Mouse (Mus musculus): ENCODE data around the gene H3f3a. TPM values are rescaled to one million over a fixed set of nuclear protein-coding genes. Genes with fewer than 3 reads are reported as not detected.
"Not testable (repeated sequence)": the region's sequence is repeated elsewhere in the genome, so short reads cannot be mapped to it uniquely, and the experiment has no call there.

H3f3a gene
- polyA plus RNA-seq, 1 experiment from 2014 or later, result 2,592 TPM

DNA sequence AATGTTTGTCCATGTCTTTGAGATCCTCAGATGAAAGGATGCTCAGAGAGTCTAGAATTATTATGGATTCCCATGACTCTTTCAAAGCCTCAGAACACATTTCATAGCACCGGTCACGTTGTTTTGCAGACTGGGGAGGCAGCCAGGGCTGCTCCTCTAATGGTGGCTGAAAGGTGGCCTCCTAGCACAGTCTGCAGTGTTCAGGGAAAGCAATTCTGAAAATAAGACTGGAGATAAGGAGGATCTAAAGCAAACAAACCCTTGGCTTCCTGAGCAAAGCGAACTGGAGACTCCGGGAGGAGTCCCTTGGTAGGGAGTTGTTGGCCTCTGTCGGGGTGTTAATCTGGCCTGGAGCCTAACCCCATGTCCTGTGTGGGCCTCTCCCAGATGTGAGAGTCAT, 23.4 kb upstream of the H3f3a start:
- WGBS, result 80% methylated on average over 5 of the region's 5 CpGs
- Histone ChIP-seq H3K4me3 (no peak overlapping the region), H3K4me2 (no peak overlapping the region), H3K36me3 (no peaks in the 10 kb centered on the region), H3K9me3 (no peaks in the 10 kb centered on the region), H3K9ac (no peak overlapping the region), H3K27ac (no peak overlapping the region), H3K4me1 (no peaks in the 10 kb centered on the region), H3K27me3 (no peaks in the 10 kb centered on the region)
- ATAC-seq (ENCODE audit: insufficient number of reproducible peaks, low FRiP score, low TSS enrichment, low read depth), result no peak

DNA sequence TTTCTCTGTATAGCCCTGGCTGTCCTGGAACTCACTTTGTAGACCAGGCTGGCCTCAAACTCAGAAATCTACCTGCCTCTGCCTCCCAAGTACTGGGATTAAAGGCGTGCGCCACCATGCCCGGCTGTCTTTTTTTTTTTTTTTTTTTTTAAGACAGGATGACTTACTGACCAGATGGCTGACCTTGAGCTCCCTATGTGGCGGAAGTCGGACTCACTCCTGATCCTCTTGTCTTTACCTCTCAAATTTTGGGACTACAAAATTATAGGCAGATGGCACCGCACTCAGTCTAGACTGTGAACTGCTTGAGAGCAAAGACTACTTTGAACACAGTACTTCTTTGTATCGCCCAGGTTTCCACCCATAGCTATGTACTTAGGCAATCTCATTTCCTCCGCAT, 22.7 kb upstream of the H3f3a start:
- not testable (repeated sequence) for H3K4me3 ChIP-seq; H3K27me3 ChIP-seq; H3K9me3 ChIP-seq; ATAC-seq (ENCODE audit: insufficient number of reproducible peaks, low FRiP score, low TSS enrichment, low read depth); H3K4me1 ChIP-seq; H3K36me3 ChIP-seq; H3K9ac ChIP-seq; H3K4me2 ChIP-seq; H3K27ac ChIP-seq
- 86% methylated on average over 5 of the region's 8 CpGs for WGBS

DNA sequence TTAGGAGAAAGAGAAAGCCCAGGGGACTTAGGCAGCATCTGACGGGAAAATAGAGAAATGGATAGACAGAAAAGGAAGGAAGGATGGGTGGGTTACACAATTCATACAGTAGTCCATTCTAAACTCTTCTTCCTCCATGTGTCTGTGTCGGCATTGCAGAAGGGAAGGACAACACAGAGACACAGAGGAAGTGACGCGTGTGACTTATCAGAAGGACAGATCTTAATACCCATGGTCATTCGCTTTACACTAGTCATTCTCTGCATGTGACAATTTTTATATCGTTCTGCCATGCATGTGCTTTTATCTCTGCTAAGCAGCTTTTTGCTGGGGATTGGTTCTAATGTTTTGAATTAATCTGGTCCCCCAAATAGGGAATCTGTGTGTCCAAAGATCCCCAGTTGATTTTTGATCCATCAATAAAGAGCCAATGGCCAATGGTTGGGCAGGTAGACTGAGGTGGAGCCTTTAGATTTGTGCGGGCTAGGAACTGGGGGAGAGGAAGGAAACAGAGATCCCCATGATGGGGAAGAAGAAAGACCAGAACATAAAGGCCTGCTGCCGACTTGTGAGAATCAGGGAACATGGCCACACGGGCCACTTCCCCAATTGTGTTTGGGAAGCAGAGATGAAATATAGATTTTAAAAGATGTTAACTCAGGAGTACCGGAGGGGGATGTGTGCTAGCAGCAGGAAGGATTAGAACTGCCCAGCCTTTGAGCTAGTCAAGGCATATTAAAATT, 21.7 kb upstream of the H3f3a start:
- Histone ChIP-seq H3K4me1 (0 out of 2 replicates have a peak, but pooled peaks cover 2% of the 10 kb centered on the region), H3K4me2 (no peak overlapping the region), H3K9ac (no peak overlapping the region), H3K4me3 (no peak overlapping the region), H3K36me3 (no peaks in the 10 kb centered on the region), H3K27me3 (no peaks in the 10 kb centered on the region), H3K9me3 (no peaks in the 10 kb centered on the region), H3K27ac (no peak overlapping the region)
- WGBS, result 86% methylated on average over 10 of the region's 10 CpGs
- no peak for ATAC-seq (ENCODE audit: insufficient number of reproducible peaks, low FRiP score, low TSS enrichment, low read depth)

DNA sequence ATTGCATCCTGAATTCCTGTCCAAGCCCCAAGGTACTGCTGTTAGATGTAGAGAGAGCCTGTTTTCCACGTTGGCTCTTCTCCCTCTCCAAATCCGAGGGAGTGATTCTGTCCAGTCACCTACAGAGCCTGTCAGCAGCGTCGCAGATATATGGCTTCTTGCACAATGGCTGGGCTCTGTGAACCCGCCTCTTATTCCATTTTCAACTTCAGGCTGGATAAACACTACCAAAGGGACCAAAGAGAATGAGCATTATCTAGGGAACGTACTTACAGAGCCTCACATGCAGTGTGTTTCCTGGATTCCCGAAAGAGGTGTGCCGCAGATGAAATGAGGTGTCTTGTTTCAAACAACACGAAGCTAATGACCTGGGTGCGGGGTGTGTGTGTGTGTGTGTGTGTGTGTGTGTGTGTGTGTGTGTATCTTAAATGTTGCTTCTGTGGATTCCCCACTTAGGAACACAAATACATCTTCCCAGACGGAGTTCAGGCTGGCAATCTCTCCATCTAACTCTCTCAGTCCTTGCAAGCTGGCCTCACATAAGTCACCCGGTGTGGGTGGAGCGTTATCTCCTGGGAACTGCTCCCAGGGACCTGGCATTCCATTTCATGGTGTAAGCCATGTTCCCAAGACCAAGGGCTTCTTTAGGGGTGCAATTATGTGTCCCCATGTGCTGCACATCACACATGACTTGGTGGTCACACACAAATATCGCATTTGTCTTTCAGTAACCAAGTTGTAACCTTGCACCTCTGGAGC, 17.0 kb upstream of the H3f3a start:
- Histone ChIP-seq H3K4me1 (0 out of 2 replicates have a peak, but pooled peaks cover 5% of the 10 kb centered on the region), H3K9me3 (no peaks in the 10 kb centered on the region), H3K36me3 (no peaks in the 10 kb centered on the region), H3K9ac (no peak overlapping the region), H3K4me3 (no peak overlapping the region), H3K4me2 (no peak overlapping the region), H3K27me3 (no peaks in the 10 kb centered on the region), H3K27ac (peak overlapping the region; percentile 69)
- WGBS, result 33% methylated on average over 14 of the region's 14 CpGs
- ATAC-seq (ENCODE audit: insufficient number of reproducible peaks, low FRiP score, low TSS enrichment, low read depth), result no peak

DNA sequence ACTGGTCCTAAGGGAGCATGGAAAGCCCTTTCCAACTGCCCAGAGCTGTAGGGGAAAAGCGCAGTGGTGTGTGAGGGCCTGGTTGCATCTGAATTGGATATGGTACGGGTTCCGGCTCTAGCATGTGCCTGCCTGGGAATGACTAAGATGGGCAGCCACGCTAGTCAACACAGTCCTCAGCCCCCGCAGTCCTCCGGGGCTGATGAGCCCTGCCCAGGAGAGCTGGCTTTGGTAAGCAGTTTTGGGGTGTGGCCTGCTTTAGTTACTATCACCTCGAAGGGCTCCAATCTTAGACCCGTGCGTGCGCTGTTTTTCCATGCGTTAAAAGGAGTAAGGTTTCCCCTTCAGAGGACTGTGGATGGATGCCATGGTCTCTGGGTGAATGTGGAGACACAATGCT, 16.4 kb upstream of the H3f3a start:
- Histone ChIP-seq H3K4me1 (0 out of 2 replicates have a peak, but pooled peaks cover 5% of the 10 kb centered on the region), H3K9me3 (no peaks in the 10 kb centered on the region), H3K27me3 (no peaks in the 10 kb centered on the region), H3K9ac (no peak overlapping the region), H3K27ac (peak overlapping the region; percentile 69), H3K4me2 (no peak overlapping the region), H3K36me3 (no peaks in the 10 kb centered on the region), H3K4me3 (no peak overlapping the region)
- no peak for ATAC-seq (ENCODE audit: insufficient number of reproducible peaks, low FRiP score, low TSS enrichment, low read depth)
- 77% methylated on average over 11 of the region's 11 CpGs for WGBS

DNA sequence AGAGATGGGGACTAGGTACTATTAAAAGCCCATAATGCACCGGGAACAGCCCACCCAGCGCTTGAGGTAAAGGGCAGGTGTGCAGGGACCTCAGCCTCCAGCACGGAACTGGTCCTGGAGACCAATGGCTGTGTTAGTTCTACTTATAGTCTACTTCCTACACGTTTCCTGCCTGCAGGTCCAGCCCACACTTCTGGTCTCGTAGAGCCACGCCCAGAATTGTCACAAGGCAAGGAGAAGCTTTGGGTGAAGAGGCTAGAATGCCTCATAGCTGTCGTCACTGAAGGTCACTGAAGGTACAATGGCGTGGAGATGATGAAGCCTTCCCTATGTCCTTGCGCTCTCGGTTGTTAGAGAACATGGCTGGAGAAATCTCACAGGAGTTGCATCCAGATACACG, 16.0 kb upstream of the H3f3a start:
- ATAC-seq (ENCODE audit: insufficient number of reproducible peaks, low FRiP score, low TSS enrichment, low read depth), result no peak
- Histone ChIP-seq H3K4me1 (peaks cover 7% of the 10 kb centered on the region; the same call in 1 of the 2 replicates), H3K9ac (no peak overlapping the region), H3K27me3 (no peaks in the 10 kb centered on the region), H3K27ac (peak overlapping the region; percentile 69), H3K9me3 (no peaks in the 10 kb centered on the region), H3K4me3 (no peak overlapping the region), H3K4me2 (no peak overlapping the region), H3K36me3 (no peaks in the 10 kb centered on the region)
- WGBS, result 77% methylated on average over 11 of the region's 11 CpGs

DNA sequence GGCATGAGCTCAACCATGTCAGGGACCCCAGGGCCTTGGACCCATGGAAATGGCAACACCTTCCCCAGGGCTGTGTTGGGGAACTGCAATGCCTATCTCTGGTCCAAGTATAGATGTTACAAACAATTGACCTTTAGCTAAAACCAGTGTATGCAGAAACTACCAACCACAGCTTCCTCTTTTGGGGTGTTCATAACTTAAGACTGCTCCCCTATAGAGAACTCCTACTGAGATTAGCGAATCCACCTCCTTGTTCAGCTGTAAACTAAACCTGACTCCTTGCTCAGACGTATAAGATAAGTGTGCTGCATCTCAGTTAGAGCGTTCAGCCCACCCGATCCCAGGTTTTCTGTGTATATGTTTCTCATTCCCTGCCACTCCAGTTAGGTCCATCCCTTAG, 12.9 kb upstream of the H3f3a start:
- peaks cover 9% of the 10 kb centered on the region; the same call in 1 of the 2 replicates for H3K4me1 ChIP-seq
- no peak for ATAC-seq (ENCODE audit: insufficient number of reproducible peaks, low FRiP score, low TSS enrichment, low read depth)
- no peaks in the 10 kb centered on the region for H3K27me3 ChIP-seq
- no peaks in the 10 kb centered on the region for H3K9me3 ChIP-seq
- no peak overlapping the region for H3K27ac ChIP-seq
- H3K36me3 ChIP-seq, result no peaks in the 10 kb centered on the region
- H3K4me2 ChIP-seq, result no peak overlapping the region
- H3K9ac ChIP-seq, result no peak overlapping the region
- WGBS, result 90% methylated on average over 4 of the region's 4 CpGs
- H3K4me3 ChIP-seq, result no peak overlapping the region

DNA sequence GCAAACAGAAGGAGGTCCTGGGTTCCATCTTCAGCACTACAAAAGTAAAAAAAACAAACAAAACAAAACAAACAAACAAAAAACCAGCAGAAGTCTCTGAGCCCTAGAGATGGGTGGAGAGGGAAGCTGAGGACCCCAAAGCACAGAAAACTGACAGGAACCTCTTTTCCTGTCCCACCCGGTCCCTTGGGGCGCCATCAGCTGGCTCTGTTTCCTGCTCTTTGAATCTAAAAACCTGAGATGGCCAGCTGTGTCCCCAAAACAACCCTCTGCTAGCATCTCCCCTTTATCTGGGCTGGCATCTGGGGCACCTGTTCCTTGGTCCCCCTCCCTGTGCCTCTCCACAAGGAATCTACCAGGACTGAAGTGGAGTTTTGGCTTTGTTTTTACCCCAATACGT, 11.0 kb upstream of the H3f3a start:
- Histone ChIP-seq H3K27ac (no peak overlapping the region), H3K9me3 (no peaks in the 10 kb centered on the region), H3K27me3 (no peaks in the 10 kb centered on the region), H3K9ac (no peak overlapping the region), H3K36me3 (no peaks in the 10 kb centered on the region), H3K4me3 (no peak overlapping the region), H3K4me2 (no peak overlapping the region), H3K4me1 (peaks cover 4% of the 10 kb centered on the region; the same call in 1 of the 2 replicates)
- WGBS, result 71% methylated on average over 3 of the region's 3 CpGs
- ATAC-seq (ENCODE audit: insufficient number of reproducible peaks, low FRiP score, low TSS enrichment, low read depth), result no peak

DNA sequence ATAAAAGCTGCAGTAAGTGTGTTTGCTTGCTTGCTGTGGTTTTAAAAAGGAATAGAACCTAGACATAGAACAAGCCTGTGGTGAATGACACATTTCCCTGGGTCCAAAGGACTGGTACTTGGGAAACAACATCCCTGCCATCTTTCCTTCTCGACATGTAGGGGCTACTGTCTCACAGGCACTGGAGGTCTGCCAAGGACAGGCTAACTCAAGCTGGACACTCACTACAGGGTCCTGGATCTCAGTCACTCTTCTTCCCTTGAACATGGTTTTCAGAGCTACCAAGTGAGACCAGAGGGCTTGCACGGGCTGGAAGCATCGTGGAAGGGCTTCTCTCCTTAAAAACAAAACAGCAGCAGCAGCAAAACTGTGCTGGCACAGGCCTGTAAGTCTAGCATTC, 10.0 kb upstream of the H3f3a start:
- no peak for ATAC-seq (ENCODE audit: insufficient number of reproducible peaks, low FRiP score, low TSS enrichment, low read depth)
- Histone ChIP-seq H3K4me2 (no peak overlapping the region), H3K9ac (no peak overlapping the region), H3K36me3 (no peaks in the 10 kb centered on the region), H3K27ac (no peak overlapping the region), H3K9me3 (no peaks in the 10 kb centered on the region), H3K27me3 (no peaks in the 10 kb centered on the region), H3K4me3 (no peak overlapping the region), H3K4me1 (peaks cover 4% of the 10 kb centered on the region; the same call in 1 of the 2 replicates)
- 73% methylated on average over 3 of the region's 3 CpGs for WGBS

DNA sequence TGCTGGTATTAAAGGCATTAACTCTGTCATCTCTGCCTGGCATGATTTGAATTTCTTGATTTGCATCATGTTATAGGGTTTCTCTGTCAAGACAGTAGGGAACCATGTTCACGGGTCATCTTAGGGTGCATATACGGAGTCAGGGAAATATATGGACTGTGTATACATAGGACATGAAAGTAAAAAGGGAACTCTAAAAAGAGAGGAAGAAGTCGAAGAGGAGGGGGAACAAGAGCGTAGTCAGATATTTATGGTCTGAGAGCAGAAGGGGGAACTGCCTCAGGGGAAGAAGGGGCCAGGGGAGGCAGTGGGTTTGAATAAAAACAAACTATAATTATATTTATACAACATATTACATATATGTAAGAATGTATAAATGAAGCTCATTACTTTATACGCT, 8.5 kb upstream of the H3f3a start:
- Histone ChIP-seq H3K27ac (no peak overlapping the region), H3K9ac (no peak overlapping the region), H3K9me3 (no peaks in the 10 kb centered on the region), H3K27me3 (no peaks in the 10 kb centered on the region), H3K4me1 (peaks cover 4% of the 10 kb centered on the region; the same call in 1 of the 2 replicates), H3K4me3 (no peak overlapping the region), H3K4me2 (no peak overlapping the region), H3K36me3 (no peaks in the 10 kb centered on the region)
- WGBS, result 81% methylated on average over 5 of the region's 5 CpGs
- ATAC-seq (ENCODE audit: insufficient number of reproducible peaks, low FRiP score, low TSS enrichment, low read depth), result no peak

DNA sequence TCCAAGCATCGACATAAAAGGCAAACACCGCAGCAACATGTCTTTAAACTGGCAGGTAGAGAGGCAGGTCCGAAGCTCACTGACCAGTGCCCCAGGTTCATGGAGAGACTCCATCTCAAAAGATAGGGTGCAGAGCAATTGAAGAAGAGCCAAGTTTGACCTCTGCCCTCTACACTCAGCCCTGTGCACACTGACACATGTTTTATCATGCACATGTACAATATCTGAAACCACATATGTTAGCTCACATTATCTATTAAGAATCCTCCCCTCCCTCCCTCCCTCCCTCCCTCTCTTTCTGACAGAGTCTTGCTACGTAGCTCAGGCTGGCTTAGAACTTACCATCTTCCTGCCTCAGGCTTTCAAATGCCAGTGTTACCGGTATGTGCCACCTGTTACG, 7.4 kb upstream of the H3f3a start:
- Histone ChIP-seq H3K27me3 (no peaks in the 10 kb centered on the region), H3K9ac (no peak overlapping the region), H3K27ac (no peak overlapping the region), H3K4me1 (peaks cover 4% of the 10 kb centered on the region; the same call in 1 of the 2 replicates), H3K9me3 (no peaks in the 10 kb centered on the region), H3K36me3 (no peaks in the 10 kb centered on the region), H3K4me3 (no peak overlapping the region), H3K4me2 (no peak overlapping the region)
- 78% methylated on average over 6 of the region's 6 CpGs for WGBS
- ATAC-seq (ENCODE audit: insufficient number of reproducible peaks, low FRiP score, low TSS enrichment, low read depth), result no peak

DNA sequence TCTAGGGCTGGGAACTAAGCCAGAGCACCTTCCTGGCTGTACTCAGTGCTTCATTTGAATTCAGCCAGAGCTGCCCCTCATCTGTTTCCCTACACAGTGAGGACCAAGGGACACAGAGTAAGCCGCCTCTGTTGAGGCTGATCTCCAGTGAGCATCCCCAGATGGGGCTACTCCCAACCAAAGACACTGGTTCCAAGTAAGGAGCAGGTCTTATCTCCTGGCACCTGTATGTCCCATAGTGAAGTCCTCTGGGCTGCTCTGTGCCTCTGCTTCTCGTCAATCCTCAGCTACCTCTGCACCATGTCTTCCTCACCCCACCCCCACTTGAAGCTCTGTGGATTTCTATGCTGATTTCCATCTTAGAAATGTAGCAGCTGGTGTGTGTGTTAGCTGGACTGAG, 4.3 kb upstream of the H3f3a start:
- Histone ChIP-seq H3K36me3 (no peaks in the 10 kb centered on the region), H3K27ac (no peak overlapping the region), H3K27me3 (no peaks in the 10 kb centered on the region), H3K4me3 (no peak overlapping the region), H3K4me2 (no peak overlapping the region), H3K9ac (no peak overlapping the region), H3K9me3 (no peaks in the 10 kb centered on the region), H3K4me1 (peaks cover 17% of the 10 kb centered on the region)
- no peak for ATAC-seq (ENCODE audit: insufficient number of reproducible peaks, low FRiP score, low TSS enrichment, low read depth)
- WGBS, result 78% methylated on average over 2 of the region's 2 CpGs

Data from limb, embryonic 15.5 days (tissue).